Mouse (Mus musculus): ENCODE measurements around the gene Smyd3.

The Smyd3 gene

DNA sequence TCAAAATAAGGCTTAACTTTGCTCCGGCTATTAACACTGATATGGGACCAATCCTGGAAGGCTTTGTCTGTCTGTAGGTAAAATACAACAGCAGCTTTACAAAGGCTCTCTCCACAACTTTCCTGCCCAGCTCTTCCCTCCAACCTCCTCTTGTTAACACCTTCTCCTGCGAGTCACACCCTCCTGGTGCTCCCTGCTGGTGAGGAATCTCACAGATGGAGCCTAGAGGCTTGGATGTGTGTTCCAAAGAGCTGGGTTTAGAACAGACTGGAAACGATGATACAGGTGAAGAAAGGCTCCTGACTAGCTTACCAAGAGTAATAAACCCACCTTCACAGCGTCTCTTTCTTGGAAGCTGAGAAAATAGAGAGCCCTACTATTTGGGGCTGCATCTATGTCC, 588.3 kb downstream of the Smyd3 start:
- DNase-seq = no peak

DNA sequence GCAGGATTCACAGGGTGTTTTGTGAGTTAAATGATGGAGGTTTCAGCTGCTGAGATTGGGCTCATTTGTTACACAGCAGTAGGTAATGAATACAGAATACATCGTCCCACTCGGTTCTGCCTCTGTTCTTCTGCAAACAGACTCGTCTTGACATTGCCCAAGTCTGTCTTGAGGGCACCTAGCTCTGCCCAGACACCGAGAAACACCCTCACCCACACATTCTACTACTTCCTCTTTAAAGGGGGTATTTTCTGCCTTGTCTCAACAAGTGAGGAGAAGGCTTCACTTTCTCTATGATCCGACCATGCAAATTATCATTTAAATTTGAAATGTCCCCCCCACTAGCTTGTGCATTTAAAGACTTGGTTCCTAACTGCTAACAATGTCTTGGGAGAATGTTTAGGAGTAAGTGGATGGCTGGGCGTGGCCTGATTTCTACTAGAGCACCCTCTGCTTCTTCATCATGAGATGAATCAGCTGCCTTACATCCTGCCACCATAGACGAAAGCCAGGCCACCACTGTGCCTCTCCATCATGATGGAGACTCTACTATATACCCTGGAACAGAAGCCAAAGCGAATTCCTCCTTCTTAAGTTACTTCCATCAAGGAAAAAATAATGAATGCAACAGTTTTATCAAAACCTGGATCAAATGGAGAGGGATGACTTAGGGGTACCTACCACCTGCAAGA, 593.2 kb downstream of the Smyd3 start:
- no peak for DNase-seq

DNA sequence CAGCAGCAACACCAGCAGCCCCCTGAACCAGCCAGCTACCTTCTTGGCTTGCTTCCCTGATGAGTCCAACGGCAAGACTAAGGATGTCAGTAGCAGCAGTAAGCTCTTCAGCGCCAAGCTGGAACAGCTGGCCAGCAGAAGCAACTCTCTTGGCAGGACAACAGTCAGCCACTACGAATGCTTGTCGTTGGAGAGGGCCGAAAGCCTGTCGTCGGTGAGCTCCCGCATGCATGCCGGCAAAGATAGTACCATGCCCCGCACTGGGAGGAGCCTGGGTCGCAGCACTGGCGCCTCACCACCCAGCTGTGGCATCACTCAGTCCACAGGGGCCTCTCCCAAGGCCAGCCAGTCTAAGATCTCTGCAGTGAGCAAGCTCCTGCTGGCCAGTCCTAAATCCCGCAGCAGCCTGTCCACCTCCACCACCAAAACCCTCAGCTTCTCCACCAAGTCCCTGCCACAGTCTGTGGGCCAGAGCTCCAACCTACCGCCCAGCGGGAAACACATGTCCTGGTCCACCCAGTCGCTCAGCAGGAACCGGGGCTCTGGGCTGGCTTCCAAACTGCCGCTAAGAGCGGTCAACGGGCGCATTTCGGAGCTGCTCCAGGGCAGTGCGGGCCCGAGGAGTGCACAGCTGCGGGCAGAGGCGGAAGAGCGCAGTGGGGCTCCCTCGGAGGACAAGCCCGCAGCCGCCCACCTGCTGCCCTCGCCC, 600.5 kb downstream of the Smyd3 start:
- peak; percentile 65 for DNase-seq

DNA sequence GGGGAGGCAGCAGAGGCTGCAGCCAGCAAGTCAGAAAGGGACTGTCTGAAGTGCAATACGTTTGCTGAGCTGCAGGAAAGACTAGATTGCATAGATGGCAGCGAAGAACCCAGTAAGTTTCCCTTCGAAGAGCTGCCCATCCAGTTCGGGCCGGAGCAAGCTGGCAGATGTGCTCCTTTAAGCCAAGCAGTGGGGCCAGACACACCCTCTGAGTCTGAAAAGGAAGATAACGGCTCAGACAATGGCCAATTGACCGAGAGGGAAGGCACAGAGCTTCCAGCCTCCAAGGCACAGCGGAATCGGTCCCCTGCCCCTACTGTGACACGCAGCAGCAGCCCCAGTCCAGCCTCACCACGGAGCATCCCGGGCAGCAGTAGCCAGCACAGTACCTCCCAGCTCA, 602.8 kb downstream of the Smyd3 start:
- no peak for DNase-seq

DNA sequence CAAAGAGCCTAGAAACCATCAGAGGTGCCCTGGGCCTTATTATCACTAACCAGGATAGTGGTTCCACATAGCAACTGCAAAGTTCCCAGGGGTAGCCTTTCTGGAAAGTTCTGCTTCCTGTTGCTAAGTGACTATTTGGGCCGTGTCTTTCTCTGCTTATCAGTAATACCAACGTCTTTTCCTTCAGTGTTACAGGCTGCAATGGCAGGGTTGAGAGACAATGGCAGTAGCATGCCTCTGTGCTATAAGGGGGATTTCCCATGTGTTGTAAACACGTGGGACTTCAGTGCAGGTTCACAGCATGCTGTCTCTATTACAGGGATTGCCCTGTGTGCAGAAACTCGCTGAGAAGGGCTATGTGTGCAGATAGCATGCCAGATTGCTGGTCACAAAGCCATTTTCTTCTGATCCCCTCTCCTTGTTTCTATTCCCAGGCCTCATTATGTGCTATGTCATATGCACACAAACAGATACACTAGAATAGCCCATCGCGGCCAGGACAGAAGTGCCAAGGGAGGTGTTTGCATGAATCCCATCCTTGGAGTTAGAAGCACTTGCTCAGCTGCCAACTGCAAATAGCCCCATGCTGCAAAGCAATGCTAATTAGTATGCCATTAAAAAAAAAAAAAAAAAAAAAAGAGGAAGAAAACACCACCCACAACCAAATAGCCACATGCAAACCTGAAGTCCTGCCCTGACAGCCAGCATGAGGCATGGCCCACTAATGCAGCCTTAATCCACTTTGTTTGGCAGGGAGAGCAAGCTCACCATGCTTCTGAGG, 604.7 kb downstream of the Smyd3 start:
- DNase-seq = no peak

DNA sequence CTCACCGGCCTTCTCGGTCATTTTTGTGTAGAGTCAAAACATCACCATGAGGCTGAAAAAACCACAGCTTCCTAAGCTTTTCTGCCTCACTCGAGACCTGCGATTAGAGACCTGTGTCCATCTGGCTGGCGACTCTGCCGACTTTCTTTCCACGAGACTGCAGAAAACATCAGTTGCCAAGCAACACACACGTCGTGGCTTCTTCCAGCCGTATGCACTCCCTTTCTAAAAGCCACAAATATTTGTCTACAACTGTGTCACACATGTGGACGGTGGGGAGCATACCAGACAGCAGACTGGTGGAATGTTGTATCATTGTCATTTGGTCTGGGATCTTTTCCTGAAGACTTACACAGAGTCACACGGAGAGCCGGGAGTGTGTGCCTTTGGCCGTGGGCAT, 606.9 kb downstream of the Smyd3 start:
- DNase-seq = no peak

Measured in lung, postnatal 10 days (tissue).